Mouse (Mus musculus) bone marrow macrophage, adult 2 months (primary cell): ENCODE data around the gene Emp1.

Experiments used
- CTCF ChIP-seq: IDR thresholded peaks from 2 replicates; pipeline ENCODE4 v1.5.1; 2012; ENCODE audit warnings: low read depth, mild to moderate bottlenecking, low read length, moderate library complexity
- POLR2A ChIP-seq: IDR thresholded peaks from 2 replicates; pipeline ENCODE4 v1.6.1; 2012; ENCODE audit warnings: mild to moderate bottlenecking, low read depth, low read length, borderline replicate concordance

DNA sequence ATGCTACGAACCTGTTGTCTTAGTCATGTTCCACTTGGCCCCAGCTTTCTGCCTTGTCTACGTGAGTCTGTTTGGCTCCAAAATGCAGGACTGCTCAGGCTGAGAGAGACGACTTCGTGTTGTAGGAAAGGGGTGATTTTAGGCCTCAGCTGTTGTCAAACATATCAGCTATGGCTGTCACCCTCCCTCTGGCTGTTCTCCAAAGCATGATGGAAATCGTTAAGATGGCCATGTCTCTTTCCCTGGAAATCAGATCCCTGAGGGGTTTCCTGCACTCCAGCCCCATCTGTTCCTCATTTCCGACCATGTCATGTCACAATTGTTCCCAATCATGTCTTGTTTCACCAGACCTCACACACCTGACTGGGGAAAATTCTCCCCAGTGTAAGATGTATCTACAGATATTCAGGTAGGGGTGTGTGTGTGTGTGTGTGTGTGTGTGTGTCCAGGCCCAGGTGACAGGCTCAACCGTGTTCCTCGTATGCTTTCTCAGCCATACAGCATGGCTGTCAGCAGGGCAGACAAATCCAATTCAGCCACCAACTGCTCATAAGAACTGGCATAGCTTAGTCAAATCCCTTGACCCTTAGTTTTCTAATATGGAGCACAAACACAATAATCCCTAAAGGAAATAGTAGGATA, 67.0 kb downstream of the Emp1 start:
- no peak for TF ChIP-seq POLR2A
- TF ChIP-seq CTCF: no peak
